Mouse (Mus musculus) mature B cell (primary cell): ENCODE measurements around the gene Uqcr10.

Experiments used
- in situ Hi-C: fragments of 300-500 bp; cut with MboI; formaldehyde crosslinking; loops from 2 replicates; pipeline ENCODE4 v1.14.3; 2019

The Uqcr10 gene

GRCm38 (mm10) chr11:4675126-4675562 is 29.0 kb downstream of the Uqcr10 start:
- in situ Hi-C loops: no loop called here

- in situ Hi-C loops: no loop called here
Measured at GRCm38 (mm10) chr11:4674593-4674992, 29.5 kb downstream of the Uqcr10 start.

- in situ Hi-C loops: no loop called here
Measured at GRCm38 (mm10) chr11:4671736-4672135, 32.4 kb downstream of the Uqcr10 start.

- in situ Hi-C loops: no loop called here
Measured at GRCm38 (mm10) chr11:4662496-4662878, 41.7 kb downstream of the Uqcr10 start.

- in situ Hi-C loops: no loop called here
Measured at GRCm38 (mm10) chr11:4661871-4662495, 42.2 kb downstream of the Uqcr10 start.

GRCm38 (mm10) chr11:4661324-4661723 is 42.8 kb downstream of the Uqcr10 start:
- in situ Hi-C loops: no loop called here

- in situ Hi-C loops: no loop called here
Measured at GRCm38 (mm10) chr11:4660309-4661025, 43.7 kb downstream of the Uqcr10 start.

GRCm38 (mm10) chr11:4659818-4660217 is 44.3 kb downstream of the Uqcr10 start:
- in situ Hi-C loops: no loop called here
